Mouse (Mus musculus) forelimb bud, embryonic 11.5 days (tissue): ENCODE data around the gene Tmem30c.

ENCODE experiments used
- DNase-seq: peaks from one replicate; pipeline ENCODE4 v3.0.0-alpha.2; 2012; ENCODE audit warnings: low read depth, low spot score

The Tmem30c gene

DNA sequence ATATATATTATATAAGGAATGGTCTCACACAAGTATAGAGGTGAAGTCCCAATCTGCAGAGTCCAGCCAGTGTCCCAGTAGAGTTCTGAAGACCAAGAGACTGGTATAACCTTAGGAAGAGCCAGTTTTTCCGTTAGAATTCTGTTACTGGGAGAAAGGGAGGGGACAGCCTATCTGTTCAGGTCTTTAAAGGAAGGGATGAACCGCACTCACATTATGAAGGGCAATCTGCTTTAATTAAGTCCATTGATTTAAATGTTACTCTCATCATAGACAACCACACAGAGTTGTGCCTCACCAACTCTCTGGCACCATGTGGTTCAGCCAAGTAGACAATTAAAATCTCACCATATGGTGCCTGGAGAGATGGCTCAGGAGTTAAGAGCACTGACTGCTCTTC, at the start of gene Tmem30c:
Tmem30c (minus strand) TSS at position 101 of the 400 bp plus-strand sequence.
- no peak for DNase-seq

DNA sequence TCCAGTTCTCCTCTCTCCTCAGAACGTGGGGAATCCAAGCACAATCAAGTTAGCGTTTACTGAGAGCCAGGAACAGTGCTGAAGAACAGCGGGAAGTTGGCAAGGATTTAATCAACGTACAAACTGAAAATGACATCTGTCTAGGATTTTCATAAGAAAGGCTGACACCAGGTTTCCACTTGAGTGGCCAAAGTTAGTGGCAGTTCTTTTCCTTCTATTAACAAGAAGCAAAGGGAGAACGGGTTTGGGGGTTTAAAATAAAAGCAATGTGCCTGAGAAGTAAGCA, 47.9 kb upstream of the Tmem30c start:
- DNase-seq: no peak

DNA sequence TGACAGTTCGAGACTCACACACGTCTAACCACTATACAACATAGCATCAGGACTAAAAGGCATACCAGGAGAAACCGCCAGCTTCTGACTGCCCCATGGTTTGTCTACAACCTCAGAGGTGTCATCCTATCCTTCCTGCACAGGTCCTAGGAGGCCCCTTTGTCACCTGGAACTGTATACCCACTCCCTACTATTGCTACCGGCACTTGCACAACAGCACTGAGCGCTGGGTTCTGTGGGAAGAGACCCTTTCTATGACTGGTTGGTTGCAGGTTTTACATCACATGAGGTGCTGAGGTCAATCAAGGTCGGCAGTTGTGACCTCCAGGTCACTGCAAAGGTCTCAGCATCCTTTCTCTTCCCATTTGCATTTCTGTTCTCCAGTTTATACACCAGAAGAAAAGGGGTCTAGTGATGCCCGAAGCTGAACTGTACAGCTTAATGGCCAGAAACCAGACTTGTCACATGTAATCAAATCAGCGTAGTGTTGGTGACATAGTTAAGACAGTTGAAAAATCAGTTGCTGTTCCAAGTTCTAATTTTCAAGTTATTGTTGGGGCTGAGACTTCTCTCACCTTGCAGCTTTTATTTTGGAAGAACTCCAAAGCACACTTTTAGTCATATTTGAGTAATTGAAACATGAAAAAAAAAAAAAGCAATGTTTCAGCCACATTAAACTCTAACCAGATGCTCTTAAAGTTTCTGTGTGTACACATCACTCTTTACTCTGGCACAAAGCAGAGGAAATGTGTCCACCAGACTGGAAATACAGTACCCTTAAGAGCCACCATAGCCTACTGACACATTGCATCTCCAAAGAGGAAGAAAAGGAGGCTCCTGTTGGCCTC, 47.3 kb upstream of the Tmem30c start:
- no peak for DNase-seq

DNA sequence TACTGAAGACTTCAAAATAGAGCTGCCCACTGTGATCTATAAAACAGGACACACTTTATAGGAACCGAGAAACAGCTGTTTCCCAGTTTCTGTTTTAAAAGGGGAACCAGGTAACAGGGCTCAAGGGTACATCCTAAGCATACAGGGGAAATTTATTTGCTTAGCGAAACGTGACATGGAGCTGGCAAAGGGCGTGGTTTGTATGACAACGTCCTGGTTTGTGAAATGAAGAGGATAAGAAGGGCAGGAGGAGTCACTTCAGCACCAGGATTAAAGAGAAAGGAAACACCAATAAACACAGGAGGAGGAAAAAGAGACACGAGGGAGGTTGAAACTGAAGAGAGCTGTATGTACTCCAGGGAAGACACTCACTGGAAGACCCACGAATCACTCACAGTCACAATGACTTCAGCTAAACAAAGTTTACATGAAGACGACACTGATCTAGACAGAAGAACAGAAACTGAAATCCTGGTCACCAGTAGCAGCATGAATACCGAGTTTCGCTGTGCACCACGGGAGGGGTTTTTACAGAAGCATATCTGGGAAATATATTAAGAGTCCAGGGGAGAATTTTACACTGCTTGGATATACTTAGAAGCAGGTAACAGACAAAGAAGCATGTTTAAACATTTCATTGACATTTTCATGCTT, 44.2 kb upstream of the Tmem30c start:
- no peak for DNase-seq

DNA sequence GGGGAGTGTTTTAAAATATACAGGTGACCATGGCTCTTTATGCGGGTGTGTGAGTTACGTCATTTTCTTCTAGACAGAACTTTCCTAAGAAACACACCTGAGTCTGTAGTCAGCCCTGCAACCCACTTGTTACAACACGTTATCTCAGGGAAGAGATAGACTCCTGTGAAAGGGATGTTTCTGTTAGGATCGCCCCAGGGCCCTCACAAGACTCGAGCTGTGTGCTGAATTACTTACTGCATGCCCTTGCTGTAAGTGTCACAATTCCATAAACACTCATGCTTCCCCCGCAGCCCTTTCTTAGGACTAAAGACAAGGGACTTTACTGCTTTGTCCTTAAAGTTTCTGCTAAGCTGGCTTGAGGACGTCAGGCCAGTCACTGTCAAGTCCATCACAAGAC, 39.6 kb upstream of the Tmem30c start:
- DNase-seq: no peak

DNA sequence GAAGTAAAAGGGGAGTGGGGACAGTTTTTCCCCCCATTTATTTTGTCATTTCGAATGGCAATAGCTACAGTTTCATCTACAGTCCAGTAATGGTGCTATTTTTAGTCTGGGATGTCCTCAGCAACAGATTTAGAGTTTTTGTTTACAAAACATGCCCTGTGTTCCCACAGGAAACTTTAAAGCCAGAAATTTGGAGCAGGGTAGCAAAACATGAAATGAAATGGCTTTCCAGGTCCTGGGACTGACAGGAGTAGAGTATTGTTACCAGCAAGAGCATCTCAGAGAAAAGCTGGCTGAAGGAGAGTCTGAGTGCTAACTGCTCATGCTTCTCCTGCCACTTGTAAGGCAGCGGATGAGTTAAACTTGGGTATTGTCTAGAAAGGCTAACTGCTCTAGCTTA, 37.4 kb upstream of the Tmem30c start:
- DNase-seq: no peak

DNA sequence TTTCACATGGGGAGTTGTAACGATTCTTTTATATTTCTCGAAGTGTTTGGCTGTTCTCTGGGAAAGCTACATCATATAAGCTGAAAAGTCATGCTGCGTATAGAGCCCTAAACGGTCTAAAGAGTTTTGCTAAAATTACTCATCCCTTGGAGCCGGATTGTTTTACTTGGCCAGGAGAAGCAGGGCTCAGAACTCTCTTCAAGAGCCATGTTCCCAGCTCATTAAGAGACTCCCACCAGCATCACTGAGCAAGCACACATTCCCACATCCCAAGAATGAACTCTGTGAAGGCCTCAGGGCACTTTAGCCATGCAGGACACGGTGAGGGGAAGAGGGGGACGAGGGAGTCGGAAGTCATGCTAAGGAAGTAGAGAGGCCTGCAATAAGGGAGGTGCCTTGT, 36.4 kb upstream of the Tmem30c start:
- DNase-seq: no peak

DNA sequence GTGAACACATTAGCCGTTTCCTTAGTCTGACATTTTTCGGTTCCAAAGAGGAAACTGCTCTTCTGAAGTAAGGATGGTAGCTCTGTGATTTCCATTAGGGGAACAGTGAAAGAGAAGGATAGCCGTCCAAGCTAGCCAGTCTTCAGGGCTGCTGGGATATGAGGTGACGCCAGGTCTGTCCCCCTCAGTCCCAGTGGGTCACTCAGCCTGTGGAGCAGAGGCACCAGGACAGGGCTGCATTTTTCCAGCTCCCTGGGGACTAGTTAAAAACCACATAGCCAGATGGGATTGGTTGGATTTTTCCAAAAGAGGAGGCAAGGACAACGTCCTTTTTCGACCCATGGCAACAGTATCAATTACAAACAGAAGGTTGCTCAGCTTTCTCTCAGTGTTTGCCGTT, 34.3 kb upstream of the Tmem30c start:
- DNase-seq: no peak

DNA sequence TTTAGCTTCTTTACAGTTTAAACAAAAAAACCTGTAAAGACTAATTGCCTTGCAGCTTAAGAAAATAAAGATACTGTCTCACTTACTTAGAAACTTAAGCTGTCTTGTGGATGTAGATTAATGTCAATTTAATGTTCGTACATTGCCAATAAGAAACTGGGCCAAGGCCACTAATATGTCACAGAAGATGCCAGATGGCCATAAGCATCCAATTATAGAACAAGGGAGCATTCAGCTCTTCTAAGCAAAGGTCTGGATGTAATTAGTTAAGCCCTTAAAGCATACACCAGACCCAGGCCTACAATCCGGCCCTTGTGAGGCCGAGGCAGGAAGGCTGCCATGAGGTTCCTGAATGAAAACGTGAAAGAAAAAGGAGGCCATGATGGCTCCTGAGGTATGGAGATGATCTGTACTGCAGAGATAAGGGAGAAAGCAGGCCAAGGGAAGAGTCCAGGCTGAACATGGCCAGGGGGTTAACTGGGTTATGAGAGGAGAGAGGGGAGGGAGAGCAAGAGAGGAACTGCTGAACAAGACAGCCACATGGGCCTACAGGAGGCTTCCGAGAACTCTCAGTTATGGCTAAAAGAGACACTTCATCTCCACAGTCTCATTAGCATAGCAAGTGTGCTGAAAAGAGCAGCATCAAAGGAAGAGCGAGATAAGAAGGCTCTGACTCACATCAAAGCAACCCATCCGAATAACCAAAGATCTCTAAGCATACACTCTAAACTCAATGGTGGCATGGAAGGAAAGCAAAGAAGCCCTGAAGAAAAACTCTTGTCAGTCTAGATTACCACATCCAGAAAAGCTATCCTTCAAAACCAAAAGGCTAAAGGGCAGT, 26.8 kb upstream of the Tmem30c start:
- no peak for DNase-seq

DNA sequence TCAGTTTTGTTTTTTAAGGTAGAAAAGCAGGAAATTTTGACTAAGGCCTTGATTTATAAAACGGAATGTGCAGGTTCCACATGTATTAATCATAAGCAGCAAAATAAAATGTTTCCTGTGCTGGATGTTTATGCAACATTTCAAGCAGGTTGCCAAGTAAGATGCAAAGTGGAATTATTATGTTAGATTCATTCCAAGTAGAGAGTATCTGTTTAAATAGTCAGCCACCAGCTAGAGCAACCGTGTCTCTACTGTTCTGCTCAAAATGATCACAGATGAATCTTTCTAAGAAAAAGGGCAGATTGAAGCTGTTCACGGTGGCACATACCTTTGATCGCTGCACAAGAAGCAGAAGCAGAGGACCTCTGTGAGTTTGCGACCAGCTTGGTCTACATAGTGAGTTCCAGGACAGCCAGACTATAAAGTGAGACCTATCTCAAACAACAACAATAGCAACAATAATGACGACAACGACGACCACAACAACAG, 26.0 kb upstream of the Tmem30c start:
- DNase-seq: no peak

DNA sequence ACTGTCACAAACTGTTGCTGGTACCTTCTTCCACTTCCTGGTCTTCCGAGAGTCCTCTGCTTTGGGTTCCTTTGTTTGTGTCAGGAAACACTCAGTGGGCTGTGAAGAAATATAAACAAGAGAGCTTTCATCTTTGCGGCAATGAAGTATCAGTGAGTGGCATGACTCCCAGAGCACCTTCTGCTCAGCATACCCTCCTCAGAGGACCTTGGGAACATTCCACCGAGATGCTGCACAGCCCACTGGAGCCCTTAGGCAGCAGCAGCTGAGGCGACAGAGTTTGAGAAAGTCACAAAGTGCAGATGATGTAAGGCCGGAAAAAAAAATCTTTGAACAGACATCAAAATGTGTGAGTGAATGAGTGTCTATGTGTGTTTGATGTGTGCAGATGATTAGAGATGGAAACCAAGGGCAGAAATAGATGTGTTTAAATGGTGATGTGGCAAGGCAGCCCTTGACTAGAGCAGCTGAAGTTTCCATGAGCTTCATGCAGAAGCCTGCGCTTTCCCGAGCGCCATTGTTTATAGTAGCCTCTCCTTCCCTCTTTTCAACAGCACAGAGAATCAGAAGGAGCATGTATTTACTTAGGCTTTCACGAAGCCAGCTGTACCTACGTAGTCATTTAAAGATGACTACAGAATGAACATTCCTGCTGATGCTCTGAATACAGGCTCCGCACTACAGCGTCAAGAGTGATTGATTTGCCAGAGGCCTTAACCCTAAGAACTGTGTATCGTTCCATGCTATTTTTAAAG, 25.4 kb upstream of the Tmem30c start:
- DNase-seq: no peak

DNA sequence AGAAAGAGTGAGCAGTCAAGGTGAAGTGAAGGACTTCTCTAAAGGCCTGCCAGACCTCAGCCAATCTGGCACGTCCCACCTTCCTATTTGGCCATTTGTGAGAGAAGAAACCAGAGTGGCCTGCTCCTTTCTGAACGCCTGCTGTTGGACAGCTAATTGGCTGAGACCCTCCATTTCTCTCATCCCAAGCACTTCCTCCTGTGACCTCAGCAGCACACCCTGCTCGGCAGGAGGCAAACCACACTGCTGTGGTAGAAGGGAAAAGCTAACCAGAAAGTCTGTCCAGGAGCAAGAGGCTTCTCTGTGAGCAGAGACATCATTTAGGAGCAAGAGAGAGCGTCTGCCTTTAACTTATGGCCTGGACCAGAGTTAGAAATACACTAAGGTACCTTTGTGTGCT, 24.5 kb upstream of the Tmem30c start:
- DNase-seq: no peak

DNA sequence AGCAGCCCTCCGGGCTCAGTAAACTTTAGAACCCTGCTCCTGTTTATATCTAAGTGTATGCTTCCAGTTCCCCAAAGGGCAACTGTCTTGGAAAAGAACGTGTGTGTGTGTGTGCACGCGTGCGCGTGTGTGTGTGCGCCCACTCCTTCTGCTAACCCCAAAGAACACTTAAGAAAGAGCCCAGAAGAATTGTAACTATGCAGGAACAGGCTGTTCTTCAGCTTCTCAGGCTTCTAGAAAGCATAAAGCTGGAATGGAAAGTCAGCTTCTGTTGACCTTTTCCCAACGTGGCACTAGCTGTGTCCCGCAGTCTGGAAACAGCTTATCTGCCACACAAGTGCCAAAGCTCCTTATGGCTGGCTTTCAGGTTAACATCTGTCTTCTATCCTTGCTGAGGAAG, 22.4 kb upstream of the Tmem30c start:
- no peak for DNase-seq

DNA sequence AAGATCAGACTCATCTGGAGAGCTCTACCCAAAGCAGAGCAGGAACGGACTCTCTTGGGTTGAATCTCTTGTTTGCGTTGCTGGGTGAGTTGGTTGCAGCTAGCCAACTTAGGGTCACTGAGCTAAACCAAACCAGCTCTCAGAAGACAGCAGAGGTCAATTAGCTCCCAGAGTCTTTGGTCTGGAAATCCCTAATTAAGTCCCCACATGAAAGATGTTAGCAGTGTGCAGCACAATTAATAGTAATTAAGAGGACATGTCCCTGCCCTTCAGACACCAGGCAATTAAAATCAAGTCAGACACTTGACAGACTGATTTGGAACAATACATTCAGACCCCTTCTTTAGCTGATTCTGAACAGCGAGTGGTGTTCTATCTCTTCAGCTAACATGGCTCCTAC, 21.6 kb upstream of the Tmem30c start:
- no peak for DNase-seq

DNA sequence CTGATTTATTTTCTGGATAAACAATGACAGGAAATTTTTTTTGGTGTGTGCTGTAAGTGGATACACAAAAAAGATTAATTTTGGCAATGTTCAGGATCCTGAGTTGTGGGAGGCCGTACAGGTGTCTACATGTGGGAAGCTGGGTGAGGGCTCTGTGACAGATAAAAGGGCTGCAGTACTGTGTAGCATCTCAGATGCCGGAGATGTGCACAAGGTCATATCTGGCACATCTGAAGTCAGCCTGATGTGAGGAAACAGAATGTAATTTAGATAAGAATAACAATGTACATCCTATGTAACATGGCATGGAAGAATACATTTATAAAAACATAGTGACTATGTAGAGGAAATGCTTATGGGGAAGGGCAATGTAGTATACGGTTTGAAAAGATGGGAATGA, 20.8 kb upstream of the Tmem30c start:
- no peak for DNase-seq

DNA sequence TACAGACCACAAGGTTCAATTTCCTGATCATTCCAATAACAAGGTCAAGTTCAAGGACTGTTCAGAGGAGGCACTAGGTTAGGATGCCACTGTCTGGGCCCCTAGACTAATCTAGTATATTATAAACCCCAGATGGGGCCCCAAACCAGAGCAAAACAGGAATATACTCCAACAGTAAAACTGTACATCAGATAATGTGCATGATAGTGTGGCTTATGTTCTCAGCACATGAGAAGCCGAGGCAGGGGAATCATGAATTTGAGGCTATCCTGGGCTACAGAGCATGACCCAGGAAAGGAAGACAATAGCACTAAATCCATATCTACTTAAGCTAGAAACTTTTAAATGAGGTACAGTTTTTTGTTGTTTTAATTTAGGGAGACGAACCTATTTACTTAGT, 19.5 kb upstream of the Tmem30c start:
- no peak for DNase-seq

DNA sequence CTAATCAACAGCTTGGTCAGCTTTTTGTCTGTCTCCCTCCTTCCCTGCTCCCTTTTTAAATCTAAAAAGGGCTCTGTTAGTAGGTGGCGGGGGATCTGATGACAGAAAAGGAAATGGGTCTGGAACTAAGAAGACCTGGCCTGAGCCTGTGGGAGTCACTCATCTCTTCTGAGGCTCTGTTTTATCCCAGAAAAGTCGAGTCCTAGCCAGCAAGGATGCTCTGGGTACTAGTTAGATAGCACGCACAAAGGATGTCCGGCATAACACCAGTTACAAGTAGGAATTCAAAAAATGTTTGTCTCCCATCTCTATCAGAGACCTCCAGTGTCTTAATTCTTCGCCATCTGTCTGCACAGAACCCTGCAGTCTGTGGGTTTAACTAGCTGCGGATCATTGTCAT, 12.8 kb upstream of the Tmem30c start:
- no peak for DNase-seq

DNA sequence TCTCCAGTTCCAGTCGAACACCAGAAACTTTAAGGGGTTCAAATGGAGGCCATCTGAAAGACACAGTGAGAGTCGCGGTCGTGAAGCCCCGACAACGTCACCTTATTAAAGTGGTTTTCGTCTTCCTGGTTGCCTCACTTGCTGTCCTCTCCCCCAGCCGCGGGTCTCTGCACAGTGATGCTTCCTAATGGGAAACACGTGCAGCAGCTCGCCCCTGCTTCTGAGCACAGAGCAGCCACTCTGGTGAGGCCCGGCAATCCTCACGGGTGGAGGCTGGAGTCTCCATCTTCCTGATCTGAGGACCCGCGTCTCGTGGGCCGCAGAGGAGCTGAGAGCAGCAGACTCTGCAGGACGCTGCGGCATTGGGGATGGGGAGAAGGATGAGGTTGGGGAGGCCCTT, 11.1 kb upstream of the Tmem30c start:
- DNase-seq: peak; percentile 62

DNA sequence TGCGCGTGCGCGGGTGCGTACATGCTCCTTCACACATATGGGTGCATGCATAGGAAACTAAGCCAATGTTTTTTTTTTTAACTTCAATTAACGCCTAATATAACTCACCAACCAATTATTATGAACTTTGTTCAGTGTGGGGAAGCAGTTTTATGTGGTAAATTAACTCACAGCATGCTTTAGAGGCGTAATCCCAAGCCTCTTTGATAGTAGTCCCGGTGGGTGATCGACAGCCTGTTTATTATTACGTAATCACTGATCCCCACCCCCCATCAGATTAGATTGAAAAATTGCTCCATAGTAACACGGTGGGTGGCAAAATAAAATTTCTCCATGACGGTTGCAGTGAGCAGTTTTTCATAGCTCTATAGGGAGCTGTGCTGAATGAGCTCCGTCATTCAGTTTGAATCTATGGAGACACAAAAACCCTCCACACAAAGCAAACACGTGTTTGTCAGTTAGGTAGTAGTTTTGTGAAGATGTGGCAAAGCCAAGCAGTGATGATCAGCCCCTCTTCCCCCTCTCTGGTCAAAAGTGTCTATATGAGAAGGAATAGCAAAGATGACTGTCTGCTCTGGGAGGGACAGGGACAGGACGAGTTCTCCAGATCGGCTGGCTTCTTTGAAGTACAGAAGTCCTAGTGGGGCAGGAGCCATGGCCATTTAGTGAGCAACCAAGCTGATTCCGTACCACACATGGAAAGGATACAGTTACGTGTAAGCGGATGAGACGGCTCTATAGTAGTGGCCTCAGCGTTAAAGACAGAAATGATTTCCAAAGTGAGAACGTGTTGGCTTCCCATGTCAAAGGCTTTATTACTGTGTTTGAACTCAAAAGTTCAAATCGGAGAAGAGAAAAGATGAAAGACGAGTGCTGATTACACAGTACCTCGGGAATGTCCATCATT, 10.4 kb upstream of the Tmem30c start:
- no peak for DNase-seq

DNA sequence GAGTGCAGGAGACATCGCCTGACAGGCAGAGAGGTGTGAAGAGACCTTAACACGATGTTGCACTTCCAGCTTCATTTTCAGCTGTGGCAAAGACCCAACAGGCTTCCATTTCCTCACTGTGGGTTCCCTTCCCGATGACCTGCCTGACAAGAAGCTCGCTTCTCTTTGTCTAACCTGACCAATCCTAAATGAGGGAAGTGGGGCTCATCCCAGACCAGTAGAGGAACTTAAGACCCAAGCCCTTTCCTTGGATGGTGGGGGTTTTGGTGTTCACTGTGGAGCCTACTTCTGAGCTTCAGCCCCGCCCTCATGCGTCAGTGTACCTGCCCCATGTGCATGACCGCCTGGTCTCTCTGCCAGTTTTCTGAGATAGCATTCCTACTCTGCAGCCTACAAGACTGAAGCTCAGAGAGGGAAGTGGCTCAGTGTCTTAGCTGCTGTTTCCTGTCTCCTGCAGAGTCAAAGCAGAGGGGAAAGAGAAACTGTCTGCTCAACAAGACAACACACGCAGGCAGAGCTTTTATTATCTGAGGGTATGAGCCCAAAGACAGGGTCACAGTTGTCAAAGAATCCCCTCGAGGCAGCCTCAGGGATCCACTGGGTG, 8.9 kb upstream of the Tmem30c start:
- no peak for DNase-seq
